Mouse (Mus musculus) CD8-positive naive resting alpha-beta T cell, adult 2 months (primary cell): ENCODE results near the gene App.

ENCODE experiments used
- DNase-seq, 2 experiments: peaks; one replicate each; pipeline ENCODE4 v3.0.0; 2022; ENCODE audit warnings: low read depth in 2 of 2, low spot score in 2 of 2

The App gene

DNA sequence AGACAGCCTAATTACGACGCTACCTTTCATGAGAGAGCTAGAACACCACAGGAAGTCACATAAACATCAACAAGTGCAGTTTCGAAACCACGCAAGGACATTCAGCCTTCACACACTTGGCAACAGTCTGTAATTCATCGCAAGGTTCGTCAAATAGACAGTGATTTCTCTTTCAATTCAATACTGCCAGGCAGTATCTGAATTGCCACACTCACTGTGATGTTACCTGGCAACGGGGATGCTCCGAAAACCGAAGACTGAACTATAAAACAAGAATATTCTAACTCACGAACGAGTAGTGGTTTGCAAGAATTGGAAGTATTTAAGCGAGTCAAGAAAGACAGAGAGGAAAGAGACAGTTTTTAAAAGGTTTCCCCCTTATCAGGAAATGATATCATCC is 142.8 kb downstream of the App start:
- DNase-seq: no peak

DNA sequence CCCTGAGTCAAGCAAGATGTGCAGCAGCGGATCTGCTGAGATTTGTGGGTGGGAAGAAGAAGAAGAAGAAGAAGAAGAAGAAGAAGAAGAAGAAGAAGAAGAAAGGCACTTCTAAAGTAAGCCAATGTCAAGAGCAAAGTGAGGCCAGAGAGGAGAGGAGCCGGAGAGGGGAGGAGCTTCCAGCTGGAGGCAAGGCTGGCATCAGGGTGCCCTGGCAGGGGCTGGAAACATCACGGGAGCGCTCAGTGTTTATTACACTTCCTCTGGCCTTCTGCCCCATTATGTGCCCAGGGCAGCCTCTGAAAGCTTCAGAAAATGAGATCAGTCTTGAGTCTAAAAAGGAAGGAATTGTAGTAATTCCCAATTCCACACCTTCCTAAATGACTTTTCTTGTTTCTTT is 145.2 kb downstream of the App start:
- no peak for DNase-seq

DNA sequence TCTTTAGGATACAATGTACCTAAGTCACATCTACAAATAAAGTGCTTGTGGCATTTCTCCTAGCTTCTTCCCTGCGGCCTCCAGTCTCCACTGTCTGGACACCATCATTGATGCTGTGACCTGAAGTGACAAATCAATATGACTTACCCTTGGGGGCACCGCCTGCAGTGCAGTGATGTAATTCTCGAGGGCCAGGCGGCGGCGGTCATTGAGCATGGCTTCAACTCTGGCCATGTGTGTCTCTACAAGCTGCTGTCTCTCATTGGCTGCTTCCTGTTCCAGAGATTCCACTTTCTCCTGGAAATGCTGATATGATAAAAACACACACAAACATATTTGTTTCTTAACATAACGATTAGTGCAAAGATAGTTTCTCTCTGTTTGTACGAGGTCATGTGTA is 148.9 kb downstream of the App start:
- no peak for DNase-seq

DNA sequence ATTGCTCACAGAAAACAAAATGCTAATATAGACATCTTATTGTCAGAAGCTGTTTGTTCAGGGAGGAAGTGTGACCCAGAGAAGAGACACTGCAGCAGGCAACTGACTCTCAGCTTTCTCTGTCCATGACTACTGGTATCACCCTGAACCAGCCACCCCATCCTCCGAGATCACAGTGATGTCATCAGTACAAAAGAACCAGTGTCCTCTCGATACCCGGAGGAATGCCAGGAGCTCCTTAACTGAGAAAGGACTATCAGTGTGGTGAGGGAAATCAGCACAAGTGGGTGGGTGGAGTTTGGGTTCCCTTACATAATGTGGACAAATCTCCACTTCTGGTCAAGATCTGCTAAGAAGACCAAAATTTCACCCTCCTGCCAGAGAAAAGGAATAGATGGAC is 150.5 kb downstream of the App start:
- no peak for DNase-seq

DNA sequence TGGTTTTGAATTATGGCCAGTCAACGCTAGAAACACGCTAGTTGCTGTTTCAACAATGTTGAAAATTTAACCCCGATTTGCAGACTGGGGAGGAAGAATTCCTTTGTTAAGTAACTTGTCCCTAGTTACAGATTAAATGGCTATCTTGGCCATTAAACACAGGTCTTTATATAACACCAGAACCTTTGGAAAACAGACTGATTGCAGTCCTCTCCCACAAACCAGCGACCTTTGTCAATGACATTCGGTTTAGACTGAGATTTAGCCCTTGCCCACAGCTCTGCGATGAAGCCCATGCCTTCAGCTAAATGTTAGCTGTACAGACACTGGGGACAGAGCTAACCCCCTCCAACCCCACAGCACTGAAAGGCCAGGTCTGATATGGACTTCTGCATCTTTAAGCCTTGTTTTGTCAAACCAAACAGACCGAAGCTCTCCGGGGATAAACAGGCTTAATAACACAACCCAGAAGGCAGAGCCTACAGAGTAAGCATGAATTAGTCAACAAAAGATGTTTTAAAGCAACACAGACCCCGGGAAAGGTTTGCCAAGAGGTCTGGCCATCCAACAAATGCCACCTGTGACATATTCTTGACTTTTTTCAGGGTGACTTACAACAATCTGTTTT is 152.8 kb downstream of the App start:
- DNase-seq: no peak

DNA sequence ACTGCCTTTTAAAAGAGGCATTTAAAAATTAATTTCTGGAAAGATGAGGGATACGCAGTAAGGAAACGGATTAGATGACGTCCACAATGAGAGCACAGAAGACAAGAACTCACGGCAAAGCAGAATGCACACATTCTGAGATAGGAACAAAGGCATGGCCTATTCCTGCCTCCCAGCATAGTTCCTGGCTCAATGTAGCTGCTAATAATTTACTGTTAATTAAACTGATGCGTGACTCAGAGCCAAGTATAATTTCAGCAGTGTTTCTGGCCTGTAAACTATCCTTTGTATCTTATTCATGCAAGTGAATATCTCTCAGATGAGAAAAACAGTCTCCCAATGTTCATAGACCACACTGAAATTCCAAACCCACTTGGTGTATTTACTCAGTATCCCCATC is 154.3 kb downstream of the App start:
- no peak for DNase-seq

DNA sequence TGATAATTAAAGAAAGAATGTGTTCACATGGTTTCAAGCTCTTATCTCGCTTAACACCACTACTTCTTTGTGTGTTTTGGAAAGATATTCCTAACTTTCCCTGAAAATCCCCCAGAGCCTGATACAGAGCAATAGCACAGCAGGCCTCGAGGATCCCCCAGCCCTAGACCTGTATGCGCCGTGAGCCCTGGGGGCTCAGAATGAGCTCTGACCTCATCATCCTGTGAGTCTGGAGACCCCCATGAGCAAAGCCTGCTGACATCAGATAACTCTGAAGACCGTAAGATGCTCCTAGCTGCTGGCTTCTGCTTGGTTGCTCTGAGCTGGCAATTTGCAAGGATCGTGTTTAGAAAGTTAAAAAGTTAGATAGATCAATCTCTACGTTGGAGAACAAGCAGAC is 155.7 kb downstream of the App start:
- no peak for DNase-seq

DNA sequence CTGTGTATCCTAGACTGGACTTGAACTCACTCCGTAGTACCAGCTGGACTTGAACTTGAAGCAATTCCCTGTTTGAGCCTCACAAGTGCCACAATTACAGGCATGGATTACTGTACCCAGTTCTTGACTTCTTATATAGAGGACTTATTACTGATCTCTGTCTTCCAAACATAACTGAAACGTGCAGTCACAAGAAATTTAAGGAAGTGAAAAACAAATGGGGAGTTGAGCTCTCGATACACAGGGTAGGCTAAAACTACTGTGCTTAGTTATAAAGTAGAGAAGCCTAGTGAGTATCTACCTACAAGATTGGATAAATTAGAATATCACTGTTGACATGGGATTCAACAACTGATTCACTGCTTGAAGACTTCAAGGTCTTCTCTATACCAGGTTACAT is 160.9 kb downstream of the App start:
- no peak for DNase-seq

DNA sequence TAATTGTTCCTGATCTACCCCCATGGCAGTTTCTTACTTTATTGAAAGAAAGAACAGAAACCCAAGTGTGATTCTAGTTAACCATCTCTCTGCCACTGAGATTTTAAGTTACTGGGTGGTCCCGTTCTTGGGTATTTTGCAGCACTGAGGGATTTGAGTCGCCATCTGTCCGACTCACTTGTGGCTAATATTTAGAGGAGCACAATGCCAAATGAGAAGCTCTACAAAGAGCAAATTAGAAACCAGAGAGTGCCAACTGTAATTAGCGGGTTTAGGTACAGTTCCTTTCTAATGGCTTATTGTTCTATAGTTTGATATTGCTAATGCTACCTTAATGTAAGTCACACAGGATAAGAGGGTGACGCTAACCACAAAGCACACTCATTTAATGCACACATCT is 161.4 kb downstream of the App start:
- no peak for DNase-seq

DNA sequence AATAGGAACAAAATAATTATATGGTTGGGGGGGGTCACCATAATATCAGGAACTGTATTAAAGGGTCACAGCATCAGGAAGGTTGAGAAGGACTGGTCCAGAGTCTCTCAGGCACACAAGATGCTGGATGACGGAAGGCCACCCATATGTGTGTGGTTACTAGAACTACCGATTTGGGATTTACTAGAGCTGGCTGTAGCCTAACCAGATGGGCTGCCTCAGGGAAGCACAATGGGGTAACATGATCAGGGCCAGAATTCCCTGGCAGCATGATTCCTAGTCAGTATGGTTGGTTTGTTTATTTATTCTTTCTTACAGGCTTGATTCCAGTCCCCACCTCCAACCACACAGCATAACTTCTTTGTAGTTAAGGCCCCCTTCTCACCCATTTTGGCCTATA is 162.9 kb downstream of the App start:
- no peak for DNase-seq

DNA sequence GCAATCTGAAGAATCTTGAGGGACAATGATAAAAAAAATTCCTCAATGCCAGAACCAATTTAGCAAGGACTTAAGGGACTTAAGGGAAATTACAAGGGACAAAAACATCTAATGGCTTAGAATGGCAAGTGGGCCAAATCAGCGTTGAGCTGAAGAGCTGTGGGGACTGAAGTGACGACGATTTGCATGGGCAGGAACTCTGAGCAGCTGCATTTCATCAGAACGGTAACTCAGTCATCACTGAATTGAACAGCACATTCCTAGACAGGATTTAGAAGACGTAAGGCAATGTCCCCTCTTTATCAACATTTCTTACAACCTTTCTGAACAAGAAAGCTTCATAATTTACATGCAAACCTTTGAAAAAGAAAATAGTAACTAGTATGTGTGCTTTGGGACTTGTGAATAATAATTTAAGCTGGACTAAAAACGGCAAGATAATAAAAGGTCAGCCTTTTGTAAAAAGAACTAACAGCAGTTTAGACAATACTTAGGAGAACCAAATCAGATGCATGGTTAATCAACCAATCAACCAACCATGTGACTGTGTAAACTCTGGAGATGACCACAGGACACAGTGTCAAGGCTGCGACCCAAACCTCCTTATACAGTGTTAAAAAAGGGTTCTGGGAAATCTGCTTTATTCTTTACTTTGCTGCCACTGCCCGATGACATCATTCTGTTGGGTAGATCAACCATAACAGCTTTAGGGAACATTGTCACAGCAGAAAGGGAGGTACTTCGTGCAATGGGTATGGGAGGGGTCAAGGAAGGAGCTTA is 164.5 kb downstream of the App start:
- DNase-seq: no peak

DNA sequence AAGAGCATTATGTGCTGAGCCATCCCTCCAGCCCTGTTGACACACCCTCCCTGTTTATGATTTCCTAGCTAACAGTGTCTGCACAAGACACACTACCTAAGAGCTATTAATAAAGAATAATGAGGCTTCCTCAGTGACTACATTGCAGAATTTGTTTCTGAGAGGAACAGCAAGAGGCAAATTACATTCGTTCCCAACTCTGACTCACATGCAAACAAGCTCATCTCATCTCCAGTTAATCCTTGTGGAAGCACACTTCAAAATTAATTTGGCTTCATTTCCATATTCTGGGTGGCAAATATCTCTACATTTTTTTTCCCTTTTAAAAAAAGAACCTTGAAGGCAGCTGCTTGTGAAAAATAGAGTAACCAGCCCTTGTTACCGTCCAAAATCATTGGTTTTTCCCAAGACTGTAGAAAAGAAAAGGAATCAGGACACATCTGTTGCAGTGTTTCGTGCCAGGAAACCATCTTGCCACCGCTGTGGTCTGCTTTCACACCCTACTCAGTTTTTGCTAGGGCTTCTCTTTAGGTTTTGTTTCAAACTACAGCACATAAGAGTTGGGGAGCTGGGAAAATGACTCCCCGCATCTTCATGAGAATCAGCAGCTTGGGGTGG is 171.5 kb downstream of the App start:
- no peak for DNase-seq

DNA sequence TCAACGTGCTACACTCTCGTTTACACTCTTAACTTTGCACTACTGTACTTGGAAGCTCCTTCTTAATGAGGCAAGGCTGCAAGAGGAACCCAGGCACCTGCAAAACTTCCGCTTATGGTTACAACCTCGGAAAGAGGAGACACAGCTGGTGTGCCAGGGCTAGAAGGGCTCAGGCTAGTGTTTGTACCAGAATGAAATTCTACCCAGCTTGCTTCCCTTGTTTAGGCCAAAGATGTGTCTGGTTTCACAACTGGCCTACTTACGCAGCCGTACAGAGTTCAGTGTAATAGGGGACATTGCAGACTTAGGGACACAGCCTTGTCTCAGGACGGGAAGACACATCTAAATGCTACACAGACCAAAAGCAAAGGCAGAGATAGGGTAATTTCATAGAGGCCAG is 173.3 kb downstream of the App start:
- DNase-seq: no peak

DNA sequence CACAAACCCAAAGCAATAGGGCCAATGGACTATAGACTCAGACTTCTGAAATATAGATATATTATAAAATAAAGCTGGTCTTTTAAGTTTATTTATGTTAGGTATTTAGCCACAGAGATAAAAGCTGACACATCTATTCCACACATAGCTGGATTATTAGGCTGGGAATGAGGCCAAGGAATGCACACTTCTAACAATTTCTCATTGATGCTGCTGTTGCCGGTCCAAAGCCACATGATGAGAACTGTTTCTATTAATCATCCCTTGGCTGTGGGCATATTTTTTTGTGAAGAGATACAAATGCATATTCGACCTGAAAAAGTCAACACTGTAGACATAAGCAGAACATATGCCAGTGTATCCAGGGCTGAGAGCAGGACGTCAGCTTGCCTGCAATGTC is 176.0 kb downstream of the App start:
- no peak for DNase-seq

DNA sequence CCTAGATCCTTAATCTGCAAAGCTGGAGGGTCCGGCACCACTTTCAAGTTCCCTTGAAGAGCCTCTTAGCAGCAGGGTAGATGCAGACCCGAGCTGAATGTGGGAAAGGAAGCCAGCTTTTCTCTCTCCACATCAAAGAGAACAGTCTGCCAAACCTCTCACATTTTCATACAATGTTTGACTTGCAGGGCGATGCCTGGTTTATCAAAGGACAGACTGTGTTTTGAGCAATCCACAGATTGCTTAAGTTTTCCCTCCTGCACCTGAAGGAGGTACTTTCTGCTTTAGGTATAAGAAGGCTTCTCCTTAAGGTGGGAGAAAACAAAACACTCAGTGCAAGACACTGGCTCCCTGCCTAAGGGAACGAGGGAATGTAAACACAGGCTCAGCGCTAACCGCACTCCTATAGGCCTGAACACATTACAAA is 178.1 kb downstream of the App start:
- DNase-seq: no peak

DNA sequence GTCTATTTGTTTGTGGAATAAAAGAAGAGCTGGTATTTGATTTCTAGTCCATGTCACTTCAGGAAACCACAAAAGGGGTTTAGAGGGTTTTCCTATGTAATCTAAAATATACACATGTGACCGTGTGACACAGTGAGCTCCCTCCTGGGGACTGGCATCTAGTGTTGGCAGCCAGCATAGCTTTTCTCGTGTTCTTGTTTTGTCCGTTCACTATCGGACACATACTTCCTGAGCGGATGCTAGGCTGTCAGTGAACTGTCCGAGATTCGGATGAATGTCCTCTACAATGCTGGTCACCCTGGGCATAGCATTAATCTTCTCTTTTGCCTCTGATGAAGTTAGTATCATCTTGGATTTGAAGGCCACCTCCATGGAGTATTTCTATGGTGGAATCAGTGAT is 180.7 kb downstream of the App start:
- no peak for DNase-seq

DNA sequence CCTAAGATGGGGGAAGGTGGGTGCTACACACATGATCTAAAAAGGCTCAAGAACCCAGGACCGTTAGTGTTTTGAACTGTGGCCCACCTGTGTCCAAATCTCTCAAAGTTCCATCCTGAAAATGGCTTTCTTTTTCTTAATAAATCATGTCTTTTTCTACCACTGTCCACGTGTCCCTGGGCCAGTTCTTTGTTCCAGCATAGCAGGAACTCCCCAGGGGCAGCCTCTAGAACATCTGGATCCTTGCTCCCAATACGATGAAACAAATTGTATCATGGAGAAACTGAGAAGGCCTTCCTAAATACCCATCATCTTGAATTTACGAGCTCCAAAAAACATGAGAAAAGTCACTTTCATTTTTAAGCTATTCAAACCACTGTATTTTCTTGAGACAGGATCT is 182.6 kb downstream of the App start:
- no peak for DNase-seq

DNA sequence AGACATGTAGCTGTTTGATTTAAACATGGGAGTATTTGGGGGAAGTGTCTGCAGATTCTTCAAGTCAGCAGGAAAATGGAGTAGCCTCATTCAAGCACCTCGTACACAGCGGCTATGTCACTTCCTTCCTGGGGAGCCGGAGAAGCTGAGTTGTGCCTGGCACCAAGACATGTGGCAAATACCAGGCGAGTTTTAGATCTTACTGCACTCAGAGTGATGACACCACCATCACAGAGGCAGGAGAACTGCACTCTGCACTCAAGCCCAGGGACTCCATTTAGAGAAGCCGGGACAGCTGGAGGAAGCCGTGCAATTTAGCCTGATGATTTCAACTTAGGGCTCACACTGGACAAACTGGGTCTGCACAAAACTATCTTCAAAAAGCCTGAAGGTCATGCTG is 183.6 kb downstream of the App start:
- DNase-seq: peak in 1 of 2 experiments; percentile 10

DNA sequence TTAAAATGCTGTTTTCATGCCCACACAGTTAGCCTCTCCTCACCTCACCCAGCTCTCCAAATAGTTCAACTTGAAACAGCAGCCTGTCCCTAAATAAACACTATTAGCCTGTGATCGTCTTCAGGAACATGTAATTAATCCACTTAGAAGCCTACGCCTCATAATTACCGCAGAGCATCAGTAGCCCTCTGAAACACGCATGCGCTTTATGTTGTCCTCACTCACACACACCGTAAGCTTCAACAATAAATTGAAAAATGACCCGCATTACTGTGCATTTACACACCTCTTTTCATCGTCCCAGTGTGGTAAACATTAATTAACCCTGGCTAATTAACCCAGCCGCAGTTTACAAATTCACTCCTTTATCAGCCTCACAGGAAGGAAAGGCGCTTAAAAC is 184.1 kb downstream of the App start:
- no peak for DNase-seq

DNA sequence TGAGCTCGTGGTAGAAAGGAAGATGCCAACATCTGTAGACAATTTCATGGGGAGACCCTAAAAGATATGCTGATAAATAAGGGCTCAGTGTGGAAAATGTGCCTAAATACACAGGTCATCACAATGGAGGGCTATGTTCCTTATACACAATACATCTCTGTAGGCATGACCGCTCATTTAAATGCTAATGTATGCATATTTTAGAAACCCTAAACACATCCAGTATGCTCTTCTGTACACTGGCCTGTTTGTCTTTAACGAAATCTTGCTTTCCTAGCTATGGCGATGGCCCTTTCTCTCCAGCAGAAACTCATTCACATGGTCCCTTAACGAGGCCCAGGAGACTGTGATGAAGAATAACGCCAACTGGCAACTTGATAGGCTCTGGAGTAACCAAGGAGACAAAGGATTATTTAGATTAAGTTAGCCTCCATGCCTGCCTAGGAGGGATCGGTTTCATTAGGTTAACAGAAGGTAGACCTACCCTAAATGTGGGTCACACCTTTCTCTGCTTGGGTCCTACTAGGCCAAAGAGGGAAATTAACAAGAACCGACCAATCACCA is 185.8 kb downstream of the App start:
- DNase-seq: no peak

DNA sequence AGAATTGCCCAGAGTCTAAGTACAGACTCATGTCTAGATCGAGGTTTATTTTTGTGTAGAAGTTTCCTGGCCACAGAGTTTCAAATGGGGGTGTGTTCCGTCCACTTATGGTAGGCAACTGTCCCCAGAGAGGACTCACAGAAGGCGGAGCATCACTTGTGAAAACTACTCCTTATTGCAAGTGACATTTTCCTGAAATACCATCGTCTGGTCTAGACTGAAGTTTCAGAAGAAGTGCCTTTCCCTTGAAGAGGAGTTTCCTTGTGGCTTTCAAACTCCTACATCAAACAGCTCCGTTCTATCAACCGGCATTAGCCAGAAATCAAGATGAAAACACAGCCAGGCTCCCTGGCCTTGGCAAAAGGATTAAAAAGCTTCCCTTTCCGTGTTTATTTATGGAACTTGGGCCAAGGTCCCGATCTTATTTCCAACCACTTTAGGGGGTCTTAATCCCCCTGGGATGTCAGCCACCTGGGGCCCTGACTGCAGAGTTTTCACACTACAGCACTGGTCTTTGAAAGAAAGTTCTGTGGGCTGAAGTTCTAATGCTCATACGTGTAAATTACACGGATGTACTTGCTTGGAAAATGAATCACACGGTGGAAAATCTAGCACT is 187.4 kb downstream of the App start:
- DNase-seq: no peak

DNA sequence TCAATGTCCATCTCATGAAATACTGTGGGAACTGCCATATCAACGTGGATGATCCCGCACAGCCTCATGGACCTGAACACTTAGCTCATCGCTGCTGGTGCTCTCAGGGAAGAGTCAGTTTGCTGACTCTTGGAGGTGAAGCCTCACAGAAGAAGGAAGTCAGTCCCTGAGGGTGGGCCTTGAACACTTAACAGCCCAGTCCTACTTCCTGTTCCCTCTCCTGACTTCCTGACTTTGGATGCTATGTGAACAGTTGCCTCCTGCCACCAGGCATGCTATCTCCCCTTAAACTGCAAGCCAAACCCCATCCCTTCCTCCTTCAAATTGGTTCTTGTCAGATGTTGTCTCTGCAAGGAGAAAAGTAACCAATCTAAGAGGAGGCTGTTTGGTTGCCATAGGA is 188.2 kb downstream of the App start:
- DNase-seq: no peak
